Mouse (Mus musculus) kidney, postnatal 10 days (tissue): Measurements from ENCODE around the gene Mex3d.

Source experiments
- DNase-seq: peaks from one replicate; pipeline ENCODE4 v3.0.0; 2021; ENCODE audit warnings: mixed read lengths

Gene Mex3d

GRCm38 (mm10) chr10:80385811-80386734 is 1.4 kb downstream of the Mex3d start:
- DNase-seq, result peak; percentile 72

DNA sequence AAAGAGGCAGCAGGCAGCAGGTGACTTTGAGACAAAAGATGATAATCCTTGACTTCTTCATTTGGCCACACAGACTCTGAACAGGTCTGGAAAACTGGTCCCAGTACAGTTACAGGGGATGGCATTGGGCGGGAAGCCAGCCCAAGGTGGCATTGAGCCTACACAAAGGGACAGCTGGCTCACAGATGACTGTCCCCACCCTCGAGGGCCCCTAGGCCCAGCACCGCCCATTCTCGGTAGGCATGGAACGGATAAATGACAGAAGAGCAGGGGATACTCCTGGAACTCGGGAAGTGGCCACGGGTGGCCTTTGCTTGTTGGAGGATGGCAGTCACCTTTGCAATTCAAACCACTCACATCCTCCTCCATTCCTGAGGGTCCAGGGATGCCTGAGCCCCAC is 2.1 kb downstream of the Mex3d start:
- DNase-seq, result no peak

DNA sequence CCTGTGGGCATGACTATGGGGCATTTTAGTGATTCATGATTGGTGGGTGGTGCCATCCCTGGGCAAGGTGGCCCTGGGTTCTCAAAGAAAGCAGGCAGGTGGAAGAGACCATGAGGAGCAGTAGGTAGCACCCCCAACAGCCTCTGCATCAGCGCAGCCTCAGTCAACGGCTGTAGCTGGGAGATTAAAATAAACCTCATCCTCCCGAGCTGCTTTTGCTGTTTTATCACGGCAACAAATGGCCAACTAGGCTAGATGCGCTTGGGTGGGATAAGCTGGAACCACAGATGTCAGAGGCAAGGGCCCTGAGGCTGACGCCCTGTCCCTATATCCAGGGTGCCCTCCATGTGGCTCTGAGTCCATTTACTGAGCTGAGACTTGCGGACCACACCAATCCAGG is 2.8 kb downstream of the Mex3d start:
- DNase-seq, result no peak

DNA sequence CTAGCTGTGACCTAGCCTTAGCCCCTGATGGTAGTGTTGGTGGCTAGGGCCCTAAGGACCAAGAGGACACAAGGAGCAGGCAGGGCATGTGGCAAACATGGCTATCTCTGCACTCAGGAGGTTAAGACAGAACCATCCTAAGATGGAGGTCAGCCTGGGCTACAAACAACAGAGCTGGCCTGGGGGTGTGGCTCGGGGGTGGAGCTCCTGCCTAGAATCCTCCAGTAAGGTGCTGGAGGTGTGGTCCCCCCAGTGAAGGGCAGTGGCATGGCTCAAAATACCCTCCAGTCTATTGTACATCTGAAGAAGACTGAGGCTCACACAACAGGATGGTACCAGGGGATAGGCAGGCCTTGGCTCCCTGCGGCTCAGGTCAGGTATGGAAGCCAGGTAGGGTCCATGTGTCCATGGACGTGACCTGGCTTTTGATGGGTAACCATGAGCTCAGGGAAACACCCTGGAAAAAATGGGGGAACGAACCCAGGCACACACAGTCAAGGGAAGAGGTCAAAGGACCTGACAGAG is 3.3 kb downstream of the Mex3d start:
- no peak for DNase-seq

- no peak for DNase-seq
These were observed 4.0 kb downstream of the Mex3d start for GRCm38 (mm10) chr10:80383431-80383830.

DNA sequence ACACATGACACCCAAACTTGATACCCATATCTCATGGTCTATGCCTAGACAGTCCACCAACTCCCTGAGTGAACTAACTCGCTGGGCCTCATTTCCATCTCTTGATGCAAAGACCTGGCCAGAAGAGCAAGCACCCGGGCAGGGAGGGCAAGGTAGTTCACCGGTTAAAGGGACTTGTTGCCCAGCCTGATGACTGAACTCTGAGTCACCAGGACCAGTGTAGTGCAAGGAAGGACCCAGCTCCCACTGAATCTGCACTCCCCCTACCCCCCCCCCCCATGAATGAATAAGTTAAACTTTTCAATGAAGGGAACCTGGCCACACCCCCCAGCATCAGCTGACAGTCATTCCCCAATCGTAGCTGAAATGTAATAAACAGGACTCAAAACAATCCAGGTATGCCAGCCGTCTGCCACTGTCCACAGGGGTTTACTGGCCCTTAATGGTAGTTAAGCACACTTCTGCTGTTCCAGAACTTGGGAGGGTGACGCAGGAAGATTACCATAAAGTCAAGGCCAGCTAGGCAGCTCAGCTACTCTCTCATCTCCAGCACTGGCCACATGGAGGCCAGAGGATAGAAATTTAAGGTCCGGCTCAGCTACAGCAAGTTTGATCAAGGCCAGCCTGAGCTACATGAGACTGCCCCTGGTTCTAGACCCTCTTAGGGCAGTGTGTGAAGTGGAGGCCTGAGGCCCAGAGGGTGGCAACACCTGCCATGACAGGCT is 4.7 kb downstream of the Mex3d start:
- no peak for DNase-seq

GRCm38 (mm10) chr10:80377716-80378115 is 9.7 kb downstream of the Mex3d start:
- DNase-seq, result peak; percentile 62

GRCm38 (mm10) chr10:80376160-80376559 is 11.3 kb downstream of the Mex3d start:
- peak; percentile 97 for DNase-seq

- peak; percentile 88 for DNase-seq
These were observed 13.4 kb downstream of the Mex3d start for GRCm38 (mm10) chr10:80374063-80374462.

DNA sequence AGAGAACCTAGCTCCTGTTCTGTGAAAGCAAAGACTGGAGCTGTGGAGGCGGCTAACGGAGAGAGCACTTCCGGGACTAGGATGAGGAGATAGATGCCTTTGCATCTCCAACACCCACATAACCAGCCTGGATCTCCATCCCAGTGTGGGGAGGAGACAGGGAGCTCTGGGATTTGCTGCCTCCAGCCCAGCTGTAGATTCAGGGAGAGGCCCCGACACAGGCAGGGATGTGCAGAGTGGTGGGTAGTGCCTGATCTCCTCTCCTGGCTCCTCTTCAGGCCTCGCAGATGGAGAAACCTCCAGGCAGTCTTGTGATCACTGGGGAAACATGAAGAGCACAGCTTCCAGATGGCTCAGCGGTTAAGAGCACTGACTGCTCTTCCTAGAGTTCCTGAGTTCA is 14.8 kb downstream of the Mex3d start:
- DNase-seq, result no peak

- DNase-seq, result no peak
These were observed 15.5 kb downstream of the Mex3d start for GRCm38 (mm10) chr10:80371983-80372382.

GRCm38 (mm10) chr10:80371411-80371966 is 16.0 kb downstream of the Mex3d start:
- DNase-seq, result peak; percentile 71

DNA sequence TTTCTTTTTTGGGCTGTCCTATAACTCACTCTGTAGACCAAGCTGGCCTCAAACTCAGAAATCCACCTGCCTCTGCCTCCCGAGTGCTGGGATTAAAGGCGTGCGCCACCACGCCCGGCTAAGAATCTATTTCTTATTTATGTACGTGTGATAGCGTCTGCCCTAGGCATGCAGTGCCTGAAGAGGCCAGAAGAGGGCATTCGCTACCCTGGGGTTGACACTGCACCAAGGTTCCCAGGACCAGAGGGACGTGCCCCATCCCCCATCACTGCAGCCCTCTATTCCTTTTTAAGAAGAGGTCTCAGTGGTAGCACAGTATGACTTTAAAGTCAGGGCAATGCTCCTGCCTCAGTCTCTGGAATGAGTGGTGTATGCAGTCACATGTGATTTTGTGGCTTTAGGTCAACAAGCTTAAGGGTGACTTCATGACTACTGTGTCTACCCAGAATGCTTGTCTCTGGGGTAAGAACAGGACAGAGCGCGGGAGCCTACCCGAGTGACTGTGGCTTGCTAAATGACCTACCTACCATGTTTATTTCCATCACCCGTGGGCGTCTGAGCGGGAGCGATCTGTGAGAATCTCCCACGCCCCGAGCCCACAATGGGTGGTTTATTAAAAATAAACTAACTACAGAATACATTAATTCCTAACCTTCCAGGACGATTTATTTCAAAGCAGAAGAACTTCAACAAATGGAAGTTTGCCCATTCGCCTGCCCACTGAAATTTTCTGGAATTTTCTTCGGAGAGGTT is 17.3 kb downstream of the Mex3d start:
- DNase-seq, result no peak

DNA sequence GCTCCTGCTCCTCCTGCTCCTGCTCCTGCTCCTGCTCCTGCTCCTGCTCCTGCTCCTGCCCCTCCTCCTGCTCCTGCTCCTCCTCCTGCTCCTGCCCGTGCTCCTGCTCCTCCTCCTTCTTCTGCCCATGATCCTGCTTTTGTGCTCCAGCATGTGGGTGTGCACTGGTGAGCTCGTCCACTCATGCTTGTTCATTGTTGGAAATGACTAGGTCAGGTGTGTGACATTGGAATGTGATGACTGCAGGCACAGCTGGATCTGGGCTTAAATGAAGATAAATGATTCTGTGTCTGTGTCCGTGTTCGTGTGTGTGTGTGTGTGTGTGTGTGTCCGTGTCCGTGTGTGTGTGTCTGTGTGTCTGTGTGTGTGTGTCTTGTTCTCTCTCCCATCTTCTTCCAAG is 19.1 kb downstream of the Mex3d start:
- DNase-seq, result no peak

GRCm38 (mm10) chr10:80367954-80368353 is 19.5 kb downstream of the Mex3d start:
- no peak for DNase-seq

DNA sequence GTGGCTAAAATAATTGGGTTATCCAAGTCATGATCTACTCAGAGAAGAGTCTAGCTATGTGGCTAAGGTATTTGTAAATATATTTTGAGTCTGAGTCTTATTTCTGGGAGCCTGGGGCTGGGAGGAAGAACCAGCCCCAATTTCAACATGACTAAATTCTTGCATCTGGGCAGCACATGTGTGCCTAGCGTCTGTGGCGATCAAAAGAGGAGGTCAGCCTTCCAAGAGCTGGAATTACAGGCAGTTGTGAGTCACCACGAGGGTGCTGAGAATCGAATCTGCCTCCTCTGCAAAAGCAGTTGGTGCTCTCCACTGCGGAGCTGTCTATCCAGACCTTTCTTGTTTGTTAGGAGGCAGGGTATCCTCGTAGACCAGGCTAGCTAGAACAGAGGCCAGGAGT is 21.7 kb downstream of the Mex3d start:
- DNase-seq, result no peak

GRCm38 (mm10) chr10:80363734-80364133 is 23.7 kb downstream of the Mex3d start:
- no peak for DNase-seq

- peak; percentile 65 for DNase-seq
These were observed 29.3 kb downstream of the Mex3d start for GRCm38 (mm10) chr10:80357994-80358639.

- DNase-seq, result no peak
These were observed 30.1 kb downstream of the Mex3d start for GRCm38 (mm10) chr10:80357336-80357735.

- no peak for DNase-seq
These were observed 30.7 kb downstream of the Mex3d start for GRCm38 (mm10) chr10:80356737-80357136.

DNA sequence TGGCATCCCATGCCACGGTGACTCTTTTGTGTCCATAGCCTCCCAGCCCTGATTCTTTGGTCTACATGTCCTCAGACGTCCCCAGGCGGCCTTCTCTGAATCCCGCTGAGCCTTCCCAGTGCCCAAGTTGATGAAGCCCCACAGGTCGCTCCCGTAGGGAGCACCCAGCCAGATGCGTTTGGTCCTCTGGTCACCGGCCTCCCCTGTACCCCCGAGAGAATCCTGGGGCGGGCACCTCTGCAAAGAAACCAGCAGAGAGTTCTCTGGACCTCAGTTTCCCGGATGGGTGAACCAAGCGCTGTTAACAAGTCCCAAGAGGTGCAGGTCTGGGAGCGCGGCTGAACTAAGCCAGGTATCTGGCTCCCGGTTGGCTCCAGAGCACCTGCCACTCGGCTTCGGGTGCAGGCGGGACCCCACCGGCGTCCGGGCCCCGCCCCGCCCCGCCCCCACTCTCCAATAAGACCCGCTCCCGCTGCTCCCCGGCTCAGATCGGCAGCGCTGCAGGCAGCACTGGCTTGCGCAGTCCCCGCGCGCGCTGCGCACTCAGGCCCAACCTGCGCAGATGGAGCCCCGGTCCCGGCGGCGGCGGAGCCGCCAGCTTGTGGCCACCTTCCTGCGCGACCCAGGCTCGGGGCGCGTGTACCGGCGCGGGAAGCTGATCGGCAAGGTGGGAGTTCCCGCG is 31.3 kb downstream of the Mex3d start, which contains the start of gene Plk5:
TSS of gene Plk5 (plus strand) at position 459 of the 682 bp plus-strand sequence.
- DNase-seq, result no peak
